Mouse (Mus musculus) ES-E14 (cell line): ENCODE data around the gene Aqp1. TPM values are rescaled to one million over a fixed set of nuclear protein-coding genes. Genes with fewer than 3 reads are reported as not detected.

Experiments used
- DNase-seq: peaks from one replicate; pipeline ENCODE4 v3.0.0-alpha.2; 2013; ENCODE audit warnings: low read depth, low spot score
- H3K27ac ChIP-seq: 2 replicates; pipeline ENCODE4 v1.5.1; 2012; ENCODE audit warnings: low read depth, mild to moderate bottlenecking, low read length, moderate library complexity, mixed read lengths; ENCODE audit not compliant: poor library complexity, insufficient read depth, severe bottlenecking
- H3K36me3 ChIP-seq: 2 replicates; pipeline ENCODE4 v1.6.1; 2012; ENCODE audit warnings: mild to moderate bottlenecking, low read length, moderate library complexity, mixed read lengths; ENCODE audit not compliant: control insufficient read depth, poor library complexity, insufficient read depth, severe bottlenecking
- H3K4me1 ChIP-seq, 2 experiments: fragments of 150-350 bp in 1 of 2; sonication (generic) in 1 of 2; 2 replicates each; pipeline ENCODE4 v1.6.1; 2012; ENCODE audit warnings: low read length in 2 of 2, mild to moderate bottlenecking in 1 of 2, mixed read lengths in 1 of 2; ENCODE audit not compliant: control insufficient read depth in 2 of 2, insufficient read depth in 2 of 2, poor library complexity in 1 of 2
- H3K4me3 ChIP-seq, 2 experiments: fragments of 150-350 bp in 1 of 2; sonication (generic) in 1 of 2; 2 replicates each; pipeline ENCODE4 v1.5.1; 2012; ENCODE audit warnings: low read length in 2 of 2, low read depth in 1 of 2, mild to moderate bottlenecking in 1 of 2, mixed read lengths in 1 of 2; ENCODE audit not compliant: insufficient read depth in 1 of 2, poor library complexity in 1 of 2, severe bottlenecking in 1 of 2
- H3K9ac ChIP-seq: 2 replicates; pipeline ENCODE4 v1.6.1; 2012; ENCODE audit warnings: low read depth, mild to moderate bottlenecking, low read length, mixed read lengths; ENCODE audit not compliant: poor library complexity, insufficient read depth, severe bottlenecking
- H3K9me3 ChIP-seq: fragments of 150-350 bp; sonication (generic); 2 replicates; pipeline ENCODE4 v1.6.1; 2012; ENCODE audit warnings: low read depth, mild to moderate bottlenecking, low read length; ENCODE audit not compliant: control insufficient read depth, insufficient read depth
- CHD2 ChIP-seq: IDR thresholded peaks from 2 replicates; pipeline ENCODE4 v1.6.1; 2014; ENCODE audit warnings: mild to moderate bottlenecking, low read depth, low read length, inconsistent platforms
- HCFC1 ChIP-seq: IDR thresholded peaks from 2 replicates; pipeline ENCODE4 v1.6.1; 2012; ENCODE audit warnings: low read length, inconsistent platforms, borderline replicate concordance; ENCODE audit not compliant: insufficient read depth
- MAFK ChIP-seq: IDR thresholded peaks from 2 replicates; pipeline ENCODE4 v1.6.1; 2014; ENCODE audit warnings: mild to moderate bottlenecking, low read depth, low read length, inconsistent platforms; ENCODE audit not compliant: insufficient read depth
- ZC3H11A ChIP-seq: IDR thresholded peaks from 2 replicates; pipeline ENCODE4 v1.6.1; 2012; ENCODE audit warnings: low read depth, mild to moderate bottlenecking, inconsistent platforms, low read length, borderline replicate concordance
- ZNF384 ChIP-seq: IDR thresholded peaks from 2 replicates; pipeline ENCODE4 v1.6.1; 2012; ENCODE audit warnings: low read depth, low read length, inconsistent platforms
- in situ Hi-C, 2 experiments: fragments of 600-800 bp; cut with MboI; formaldehyde crosslinking; loops; one replicate each; pipeline ENCODE4 v1.15.1; 2025; ENCODE audit warnings: low sequenced_read_pairs in 2 of 2, inconsistent platforms in 1 of 2; ENCODE audit not compliant: unreplicated experiment in 2 of 2
- total RNA-seq: library from RNA; depleted of rRNA; stranded (reverse); fragments of 300-350 nt; gene quantifications from 2 replicates; pipeline ENCODE4 v1.2.3, GENCODE M21; 2012

The Aqp1 gene
- total RNA-seq, 1 experiment = 0.36 TPM

DNA sequence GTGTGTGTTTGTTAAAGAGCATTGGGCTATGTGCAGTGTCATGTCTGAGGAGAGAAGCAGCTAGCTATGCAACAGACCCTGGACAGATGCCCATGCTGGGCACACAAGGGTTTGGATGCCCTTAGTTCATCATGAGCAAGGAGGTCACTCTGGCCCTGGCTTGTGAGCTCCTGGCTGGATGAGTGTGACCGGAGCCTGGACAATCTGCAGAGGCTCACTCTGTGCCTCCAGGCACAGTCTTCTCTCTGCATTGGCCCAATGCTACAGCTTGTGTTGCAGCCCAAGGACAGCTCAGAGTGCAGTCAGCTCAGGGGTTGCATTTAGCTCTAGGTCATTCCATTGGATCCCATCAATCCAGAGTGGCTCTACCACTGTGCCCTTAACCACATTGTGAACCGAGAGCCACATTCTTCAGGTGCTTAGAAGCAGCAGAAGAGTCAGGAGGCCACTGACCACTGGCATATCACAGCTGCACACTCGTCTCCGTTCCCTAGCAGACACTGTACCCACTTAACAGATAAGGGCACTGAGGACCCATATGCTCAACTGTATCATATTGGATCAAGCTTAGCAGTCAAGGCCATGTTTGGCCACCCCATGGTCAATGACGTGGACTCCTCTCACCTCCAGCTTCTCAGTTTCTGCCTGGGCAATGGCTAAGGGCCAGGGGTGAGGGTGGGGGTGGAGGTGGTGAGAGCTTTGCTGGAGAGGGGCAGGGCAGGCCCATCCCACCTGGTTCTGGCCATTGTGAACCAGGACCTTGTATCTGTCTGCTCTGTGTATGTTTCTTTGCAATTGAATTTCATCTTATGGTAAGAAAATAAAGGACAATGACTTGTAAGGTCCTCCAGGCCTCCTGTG is 11.7 kb downstream of the Aqp1 start:
- H3K27ac ChIP-seq = no peak overlapping the region
- DNase-seq = no peak
- TF ChIP-seq ZC3H11A = no peak
- TF ChIP-seq ZNF384 = no peak
- no peak for TF ChIP-seq MAFK
- no peak for TF ChIP-seq HCFC1
- TF ChIP-seq CHD2 = no peak
- no peak overlapping the region for H3K9ac ChIP-seq
- H3K4me1 ChIP-seq = no peaks in the 10 kb centered on the region
- H3K4me3 ChIP-seq = no peak overlapping the region
- no peaks in the 10 kb centered on the region for H3K9me3 ChIP-seq
- in situ Hi-C loops = no loop called here
- no peaks in the 10 kb centered on the region for H3K36me3 ChIP-seq

- in situ Hi-C loops = no loop called here
- Histone ChIP-seq H3K4me3 (no peak overlapping the region), H3K4me1 (no peaks in the 10 kb centered on the region), H3K9me3 (no peaks in the 10 kb centered on the region), H3K27ac (no peak overlapping the region), H3K36me3 (no peaks in the 10 kb centered on the region), H3K9ac (no peak overlapping the region)
- no peak for TF ChIP-seq MAFK
- no peak for TF ChIP-seq ZNF384
- no peak for TF ChIP-seq HCFC1
- no peak for TF ChIP-seq ZC3H11A
- TF ChIP-seq CHD2 = no peak
- no peak for DNase-seq
These were observed 13.0 kb downstream of the Aqp1 start for GRCm38 (mm10) chr6:55349231-55349630.

DNA sequence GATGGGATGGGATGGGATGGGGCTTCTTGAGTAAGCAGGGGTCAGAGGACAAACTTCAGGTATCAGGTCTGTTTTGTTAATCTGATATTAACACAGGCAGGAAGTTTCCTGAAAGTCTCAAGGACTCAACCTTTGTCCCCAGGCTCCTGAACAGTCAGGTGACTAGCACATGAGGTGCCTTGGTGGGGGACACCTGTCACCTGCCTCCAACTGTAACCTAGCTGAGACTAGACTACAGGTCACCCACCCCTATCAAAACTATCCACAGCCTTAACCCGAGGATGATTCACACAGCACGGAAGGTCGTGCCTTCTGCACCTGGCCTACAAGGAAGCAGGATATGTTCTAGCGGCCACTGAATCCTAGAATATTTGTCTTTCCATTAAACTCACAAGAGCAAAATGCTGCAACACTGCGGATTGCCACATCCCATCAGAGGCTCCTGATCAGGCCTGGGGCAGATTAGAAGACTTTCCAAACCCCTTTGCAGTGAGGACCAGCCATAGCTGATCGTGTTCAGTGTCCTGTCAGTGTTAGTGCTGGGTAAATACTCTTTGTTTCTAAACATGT is 14.2 kb downstream of the Aqp1 start:
- TF ChIP-seq ZC3H11A (no peak), HCFC1 (no peak), ZNF384 (no peak), MAFK (no peak), CHD2 (no peak)
- H3K27ac ChIP-seq = no peak overlapping the region
- no peaks in the 10 kb centered on the region for H3K9me3 ChIP-seq
- H3K36me3 ChIP-seq = no peaks in the 10 kb centered on the region
- H3K4me1 ChIP-seq = no peaks in the 10 kb centered on the region
- no peak overlapping the region for H3K9ac ChIP-seq
- H3K4me3 ChIP-seq = no peak overlapping the region
- in situ Hi-C loops = no loop called here
- no peak for DNase-seq

- in situ Hi-C loops = no loop called here
- DNase-seq = no peak
- Histone ChIP-seq H3K4me1 (no peaks in the 10 kb centered on the region), H3K9me3 (no peaks in the 10 kb centered on the region), H3K27ac (no peak overlapping the region), H3K36me3 (no peaks in the 10 kb centered on the region), H3K9ac (no peak overlapping the region), H3K4me3 (no peak overlapping the region)
- TF ChIP-seq HCFC1 = no peak
- no peak for TF ChIP-seq CHD2
- no peak for TF ChIP-seq ZC3H11A
- TF ChIP-seq ZNF384 = no peak
These were observed 15.5 kb downstream of the Aqp1 start for GRCm38 (mm10) chr6:55351712-55352111.
